Mouse (Mus musculus) hindbrain, embryonic 10.5 days (tissue): ENCODE measurements around the gene Hspb2. TPM values are rescaled to one million over a fixed set of nuclear protein-coding genes. Genes with fewer than 3 reads are reported as not detected.

Experiments used
- DNase-seq: peaks from one replicate; pipeline ENCODE4 v3.0.0-alpha.2; 2017; ENCODE audit warnings: low spot score
- H3K27ac ChIP-seq: fragments of 300-500 bp; sonication (generic); 2 replicates; pipeline ENCODE4 v1.5.1; 2016; ENCODE audit warnings: mild to moderate bottlenecking, moderate library complexity
- H3K27me3 ChIP-seq: fragments of 300-500 bp; sonication (generic); 2 replicates; pipeline ENCODE4 v1.6.1; 2016; ENCODE audit warnings: mild to moderate bottlenecking; ENCODE audit not compliant: poor library complexity, insufficient read depth, severe bottlenecking
- H3K36me3 ChIP-seq: fragments of 300-500 bp; sonication (generic); 2 replicates; pipeline ENCODE4 v1.6.1; 2016; ENCODE audit warnings: mild to moderate bottlenecking, moderate library complexity
- H3K4me1 ChIP-seq: fragments of 300-500 bp; sonication (generic); replicated peaks from 2 replicates; pipeline ENCODE4 v1.6.1; 2016; ENCODE audit warnings: mild to moderate bottlenecking
- H3K4me3 ChIP-seq: fragments of 300-500 bp; sonication (generic); 2 replicates; pipeline ENCODE4 v1.5.1; 2016; ENCODE audit warnings: mild to moderate bottlenecking, moderate library complexity
- H3K9me3 ChIP-seq: fragments of 300-500 bp; sonication (generic); 2 replicates; pipeline ENCODE4 v1.6.1; 2016; ENCODE audit warnings: mild to moderate bottlenecking, moderate library complexity
- WGBS: fragments of 180-500 bp; shearing (Covaris S2); methylation state at CpG from one replicate; pipeline ENCODE4 v1.1.7; 2016; 5-methylcytosine and 5-hydroxymethylcytosine counted together
- polyA plus RNA-seq: library from polyadenylated mRNA; unstranded; fragments of >200 nt; fragmentation: Nextera tagmentation; extraction: Ambion mirVana; gene quantifications from 2 replicates; pipeline ENCODE4 v1.2.1, GENCODE M21; 2016

Hspb2 gene
- polyA plus RNA-seq, 1 experiment from 2014 or later: 0.71 TPM

- DNase-seq: peak; percentile 97
- 5% methylated on average over 59 of the region's 59 CpGs for WGBS
- peak within 1 kb of the TSS; percentile 94 for H3K27ac ChIP-seq
- H3K9me3 ChIP-seq: no peaks in the 10 kb centered on the region
- H3K27me3 ChIP-seq: no peaks in the 10 kb centered on the region
- peak within 1 kb of the TSS; percentile 69 for H3K4me3 ChIP-seq
- H3K36me3 ChIP-seq: peaks cover 11% of the 10 kb centered on the region
- peaks cover 21% of the 10 kb centered on the region for H3K4me1 ChIP-seq
Observed at GRCm38 (mm10) chr9:50768107-50769002, 16.2 kb upstream of the Hspb2 start, which contains the start of gene Fdxacb1. TSS of gene Fdxacb1 (plus strand) at chr9:50768236.

GRCm38 (mm10) chr9:50767531-50768106, 15.5 kb upstream of the Hspb2 start:
- 6% methylated on average over 17 of the region's 17 CpGs for WGBS
- H3K9me3 ChIP-seq: no peaks in the 10 kb centered on the region
- H3K36me3 ChIP-seq: peaks cover 11% of the 10 kb centered on the region
- H3K4me1 ChIP-seq: peaks cover 21% of the 10 kb centered on the region
- peak overlapping the region; percentile 94 for H3K27ac ChIP-seq
- no peaks in the 10 kb centered on the region for H3K27me3 ChIP-seq
- peak overlapping the region; percentile 69 for H3K4me3 ChIP-seq
- no peak for DNase-seq

DNA sequence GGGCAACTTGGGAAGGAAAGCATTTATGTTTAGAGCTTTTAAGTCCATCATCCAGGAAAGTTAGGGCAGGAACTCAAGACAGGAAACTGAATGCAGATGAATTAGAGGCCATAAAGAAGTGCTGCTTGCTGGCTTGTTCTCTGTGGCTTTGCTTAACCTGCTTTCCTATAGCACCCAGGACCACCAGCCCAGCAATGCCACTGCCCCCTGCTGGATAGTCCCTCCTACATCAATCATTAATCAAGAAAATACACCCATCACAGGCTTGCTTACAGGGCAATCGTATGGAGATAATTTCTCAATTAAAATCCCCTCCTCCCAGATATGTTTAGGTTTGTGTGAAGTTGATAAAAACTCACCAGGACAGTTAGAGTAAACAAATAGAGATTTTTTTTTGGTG, 11.2 kb upstream of the Hspb2 start:
- H3K27me3 ChIP-seq: no peaks in the 10 kb centered on the region
- no peak overlapping the region for H3K27ac ChIP-seq
- peak; percentile 38 for DNase-seq
- WGBS: 79% methylated on average over 1 of the region's 1 CpGs
- no peaks in the 10 kb centered on the region for H3K36me3 ChIP-seq
- no peaks in the 10 kb centered on the region for H3K9me3 ChIP-seq
- no peak overlapping the region for H3K4me3 ChIP-seq
- H3K4me1 ChIP-seq: peaks cover 7% of the 10 kb centered on the region

GRCm38 (mm10) chr9:50761520-50762243, 9.5 kb upstream of the Hspb2 start:
- DNase-seq: no peak
- H3K27ac ChIP-seq: no peak overlapping the region
- no peaks in the 10 kb centered on the region for H3K27me3 ChIP-seq
- no peaks in the 10 kb centered on the region for H3K4me1 ChIP-seq
- H3K9me3 ChIP-seq: no peaks in the 10 kb centered on the region
- no peaks in the 10 kb centered on the region for H3K36me3 ChIP-seq
- H3K4me3 ChIP-seq: no peak overlapping the region
- 66% methylated on average over 6 of the region's 6 CpGs for WGBS

DNA sequence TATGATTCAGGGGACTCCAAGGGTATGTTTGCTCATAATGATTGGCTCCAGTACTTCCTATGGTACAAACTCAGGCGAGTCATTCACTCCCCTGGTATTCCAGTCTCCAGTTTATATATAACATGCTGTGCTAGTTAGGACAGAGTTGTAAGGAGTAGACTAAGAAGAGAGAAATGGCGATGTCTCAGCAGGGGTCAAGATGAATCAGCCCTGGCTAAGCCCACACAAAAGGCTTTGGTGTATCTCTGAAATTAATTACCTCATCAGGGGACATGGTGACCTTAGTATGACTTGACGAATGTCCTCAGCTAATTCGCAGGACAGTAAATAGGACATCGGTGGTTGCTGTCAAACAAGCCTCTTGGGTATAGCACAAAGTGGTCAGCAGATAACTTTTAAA, 4.6 kb upstream of the Hspb2 start:
- no peak for DNase-seq
- Histone ChIP-seq H3K36me3 (no peaks in the 10 kb centered on the region), H3K27ac (no peak overlapping the region), H3K9me3 (no peaks in the 10 kb centered on the region), H3K4me3 (no peak overlapping the region), H3K27me3 (peaks cover 14% of the 10 kb centered on the region; the same call in 1 of the 2 replicates), H3K4me1 (peaks cover 4% of the 10 kb centered on the region; the same call in 1 of the 2 replicates)
- 55% methylated on average over 5 of the region's 5 CpGs for WGBS

DNA sequence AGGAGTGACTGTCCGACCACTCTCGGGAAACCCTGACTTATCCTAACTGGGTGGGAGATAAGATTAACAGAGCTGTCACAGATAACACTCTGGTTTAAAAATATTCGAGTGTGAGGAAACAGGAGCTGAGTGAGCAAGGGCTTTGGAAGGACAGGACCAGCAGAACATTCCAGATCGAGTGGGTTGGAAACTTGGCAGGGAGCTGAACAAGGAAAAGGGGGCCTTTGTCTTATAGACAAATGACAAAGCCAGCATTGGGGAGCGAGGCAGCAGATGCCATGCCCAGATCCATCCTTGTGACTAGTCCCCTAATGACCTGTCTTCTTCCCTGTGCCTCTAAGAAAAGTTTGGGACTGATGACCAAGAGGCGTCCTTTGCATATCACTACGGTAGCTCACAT, 1.8 kb upstream of the Hspb2 start:
- no peak overlapping the region for H3K27ac ChIP-seq
- H3K4me1 ChIP-seq: peaks cover 10% of the 10 kb centered on the region
- no peak overlapping the region for H3K4me3 ChIP-seq
- no peak for DNase-seq
- H3K27me3 ChIP-seq: peaks cover 22% of the 10 kb centered on the region; the same call in 1 of the 2 replicates
- H3K36me3 ChIP-seq: no peaks in the 10 kb centered on the region
- 75% methylated on average over 7 of the region's 7 CpGs for WGBS
- no peaks in the 10 kb centered on the region for H3K9me3 ChIP-seq

DNA sequence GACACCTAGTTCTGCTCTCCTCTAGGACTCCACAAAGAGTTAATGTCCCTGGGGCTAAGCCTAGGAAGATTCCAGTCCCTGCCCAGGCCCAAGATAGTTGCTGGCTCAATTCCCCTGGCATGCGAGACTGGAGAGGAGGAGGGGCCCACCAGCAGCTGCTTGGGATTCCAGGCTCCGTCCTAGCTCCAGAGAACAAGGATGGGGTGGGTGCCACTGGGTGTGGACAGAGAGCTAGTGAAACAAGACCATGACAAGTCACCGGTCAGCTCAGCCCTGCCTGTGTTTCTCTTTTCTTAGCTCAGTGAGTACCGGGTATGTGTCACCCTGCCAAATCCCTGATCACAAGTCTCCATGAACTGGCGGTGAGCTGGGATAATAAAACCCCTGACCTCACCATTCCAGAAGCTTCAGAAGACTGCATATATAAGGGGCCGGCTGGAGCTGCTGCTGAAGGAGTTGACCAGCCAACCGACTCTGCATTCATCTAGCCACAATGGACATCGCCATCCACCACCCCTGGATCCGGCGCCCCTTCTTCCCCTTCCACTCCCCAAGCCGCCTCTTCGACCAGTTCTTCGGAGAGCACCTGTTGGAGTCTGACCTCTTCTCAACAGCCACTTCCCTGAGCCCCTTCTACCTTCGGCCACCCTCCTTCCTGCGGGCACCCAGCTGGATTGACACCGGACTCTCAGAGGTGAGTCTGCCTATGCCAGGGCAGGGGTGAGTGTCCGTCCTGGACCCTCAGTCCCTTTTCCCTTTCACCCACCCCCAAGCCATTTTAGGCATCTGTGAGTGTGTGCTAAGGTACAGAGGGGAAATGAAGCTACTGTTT, 846 bp upstream of the Hspb2 start:
- DNase-seq: no peak
- Histone ChIP-seq H3K36me3 (no peaks in the 10 kb centered on the region), H3K4me1 (peaks cover 10% of the 10 kb centered on the region), H3K4me3 (no peak overlapping the region), H3K27me3 (peaks cover 28% of the 10 kb centered on the region), H3K27ac (no peak overlapping the region), H3K9me3 (no peaks in the 10 kb centered on the region)
- WGBS: 72% methylated on average over 17 of the region's 17 CpGs

- Histone ChIP-seq H3K36me3 (no peaks in the 10 kb centered on the region), H3K9me3 (no peaks in the 10 kb centered on the region), H3K4me1 (peaks cover 14% of the 10 kb centered on the region), H3K4me3 (no peak within 1 kb of the TSS), H3K27ac (peak within 1 kb of the TSS; percentile 56; the same call in 1 of the 2 replicates), H3K27me3 (peaks cover 39% of the 10 kb centered on the region)
- no peak for DNase-seq
- 73% methylated on average over 22 of the region's 22 CpGs for WGBS
Observed at GRCm38 (mm10) chr9:50751323-50751722, 831 bp downstream of the Hspb2 start, which contains the start of gene Cryab. TSS of gene Cryab (plus strand) at chr9:50751325.

DNA sequence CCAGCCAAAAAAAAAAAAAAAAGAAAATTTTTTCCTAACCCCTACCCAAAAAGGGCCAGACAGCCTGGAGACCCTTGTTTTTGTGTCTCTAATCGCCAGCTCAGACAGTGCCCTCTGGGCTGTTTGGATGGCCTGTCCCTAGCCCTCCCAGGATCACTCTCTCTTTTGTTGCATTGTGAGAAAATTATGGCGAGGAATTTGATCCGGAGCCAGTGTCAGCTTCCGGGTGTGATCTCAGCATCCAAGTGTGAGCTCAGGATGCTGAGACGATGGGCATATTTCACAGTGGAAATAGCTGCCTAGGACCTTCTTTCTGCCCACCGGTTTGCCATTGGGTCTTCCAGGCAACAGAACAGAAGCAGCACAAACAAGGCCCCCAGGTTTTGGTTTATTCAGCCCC, 1.4 kb downstream of the Hspb2 start:
- Histone ChIP-seq H3K9me3 (no peaks in the 10 kb centered on the region), H3K27me3 (peaks cover 45% of the 10 kb centered on the region), H3K36me3 (no peaks in the 10 kb centered on the region), H3K4me1 (peaks cover 20% of the 10 kb centered on the region), H3K27ac (no peak overlapping the region), H3K4me3 (no peak overlapping the region)
- no peak for DNase-seq
- 70% methylated on average over 6 of the region's 6 CpGs for WGBS

GRCm38 (mm10) chr9:50746214-50746677, 5.9 kb downstream of the Hspb2 start, which contains the start of gene 2310030G06Rik:
TSS of gene 2310030G06Rik (minus strand) at chr9:50746536.
- Histone ChIP-seq H3K9me3 (no peaks in the 10 kb centered on the region), H3K4me3 (peak within 1 kb of the TSS; percentile 51), H3K27me3 (peaks cover 40% of the 10 kb centered on the region), H3K4me1 (peaks cover 13% of the 10 kb centered on the region), H3K36me3 (no peaks in the 10 kb centered on the region), H3K27ac (peak within 1 kb of the TSS; percentile 69)
- DNase-seq: peak; percentile 35
- 2% methylated on average over 19 of the region's 19 CpGs for WGBS

DNA sequence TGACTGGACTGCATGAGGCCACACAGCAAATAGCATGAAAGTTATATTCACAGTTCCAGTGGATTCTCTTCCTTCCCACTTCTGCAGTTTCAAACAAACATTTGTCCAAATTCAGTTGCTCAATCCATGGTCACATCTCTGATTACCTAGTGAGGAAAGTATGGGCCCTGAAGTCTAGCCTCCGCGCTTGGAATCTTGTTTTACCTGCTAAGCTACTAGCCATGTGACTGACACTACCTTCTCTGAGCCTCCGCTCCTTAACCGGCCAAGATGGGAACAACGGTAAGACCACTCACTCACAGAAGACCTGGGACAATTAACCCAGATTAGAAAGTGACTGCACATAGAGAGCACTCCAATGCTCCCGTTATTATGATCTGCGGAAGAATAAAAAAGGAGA, 6.3 kb downstream of the Hspb2 start:
- Histone ChIP-seq H3K9me3 (no peaks in the 10 kb centered on the region), H3K4me1 (peaks cover 10% of the 10 kb centered on the region), H3K27ac (peak overlapping the region; percentile 69), H3K4me3 (peak overlapping the region; percentile 51), H3K27me3 (peaks cover 36% of the 10 kb centered on the region), H3K36me3 (no peaks in the 10 kb centered on the region)
- no peak for DNase-seq
- WGBS: 11% methylated on average over 7 of the region's 7 CpGs

GRCm38 (mm10) chr9:50742744-50743143, 9.4 kb downstream of the Hspb2 start:
- Histone ChIP-seq H3K27me3 (peaks cover 35% of the 10 kb centered on the region), H3K36me3 (no peaks in the 10 kb centered on the region), H3K4me3 (no peak overlapping the region), H3K4me1 (peaks cover 22% of the 10 kb centered on the region), H3K9me3 (no peaks in the 10 kb centered on the region), H3K27ac (no peak overlapping the region)
- WGBS: 72% methylated on average over 2 of the region's 2 CpGs
- no peak for DNase-seq
